Mouse (Mus musculus) stomach, embryonic 14.5 days (tissue): ENCODE results near the gene Ankrd13d. TPM values are rescaled to one million over a fixed set of nuclear protein-coding genes. Genes with fewer than 3 reads are reported as not detected.

Experiments
- ATAC-seq: fragments of 200-750 bp; cut with Nextera tagmentation; 2 replicates; pipeline ENCODE4 v1.8.0; 2017; ENCODE audit warnings: low read depth, moderate TSS enrichment; ENCODE audit not compliant: insufficient number of reproducible peaks, insufficient read depth, low FRiP score
- H3K27ac ChIP-seq: fragments of 300-500 bp; sonication (generic); 2 replicates; pipeline ENCODE4 v1.5.1; 2014; ENCODE audit warnings: mild to moderate bottlenecking, low read length, moderate library complexity, mixed read lengths
- H3K27me3 ChIP-seq: fragments of 300-500 bp; sonication (generic); 2 replicates; pipeline ENCODE4 v1.6.1; 2014; ENCODE audit warnings: low read length, control low read depth, mixed read lengths; ENCODE audit not compliant: control insufficient read depth, insufficient read depth
- H3K36me3 ChIP-seq: fragments of 300-500 bp; sonication (generic); 2 replicates; pipeline ENCODE4 v1.6.1; 2014; ENCODE audit warnings: mild to moderate bottlenecking, control low read depth, low read length, moderate library complexity, mixed read lengths; ENCODE audit not compliant: control insufficient read depth, insufficient read depth
- H3K4me1 ChIP-seq: fragments of 300-500 bp; sonication (generic); 2 replicates; pipeline ENCODE4 v1.6.1; 2014; ENCODE audit warnings: low read length, control low read depth, mixed read lengths; ENCODE audit not compliant: control insufficient read depth, insufficient read depth
- H3K4me2 ChIP-seq: fragments of 300-500 bp; sonication (generic); replicated peaks from 2 replicates; pipeline ENCODE4 v1.6.1; 2014; ENCODE audit warnings: low read depth, low read length, control low read depth
- H3K4me3 ChIP-seq: fragments of 300-500 bp; sonication (generic); 2 replicates; pipeline ENCODE4 v1.5.1; 2014; ENCODE audit warnings: low read depth, low read length, control low read depth
- H3K9ac ChIP-seq: fragments of 300-500 bp; sonication (generic); replicated peaks from 2 replicates; pipeline ENCODE4 v1.6.1; 2014; ENCODE audit warnings: low read depth, mild to moderate bottlenecking, control low read depth, low read length, moderate library complexity, mixed read lengths
- H3K9me3 ChIP-seq: fragments of 300-500 bp; sonication (generic); 2 replicates; pipeline ENCODE4 v1.6.1; 2016; ENCODE audit warnings: low read depth, low read length, control low read depth; ENCODE audit not compliant: control insufficient read depth
- WGBS: fragments of 180-500 bp; shearing (Covaris S2); extraction: QIAGEN DNeasy Blood & Tissue Kit; methylation state at CpG from one replicate; pipeline ENCODE4 v1.1.7; 2014; 5-methylcytosine and 5-hydroxymethylcytosine counted together
- polyA plus RNA-seq: library from polyadenylated mRNA; unstranded; fragments of >200 nt; fragmentation: Nextera tagmentation; extraction: Ambion mirVana; gene quantifications from 2 replicates; pipeline ENCODE4 v1.2.1, GENCODE M21; 2014

The Ankrd13d gene
- 10.4 and 13.0 TPM in 2 replicates for polyA plus RNA-seq

DNA sequence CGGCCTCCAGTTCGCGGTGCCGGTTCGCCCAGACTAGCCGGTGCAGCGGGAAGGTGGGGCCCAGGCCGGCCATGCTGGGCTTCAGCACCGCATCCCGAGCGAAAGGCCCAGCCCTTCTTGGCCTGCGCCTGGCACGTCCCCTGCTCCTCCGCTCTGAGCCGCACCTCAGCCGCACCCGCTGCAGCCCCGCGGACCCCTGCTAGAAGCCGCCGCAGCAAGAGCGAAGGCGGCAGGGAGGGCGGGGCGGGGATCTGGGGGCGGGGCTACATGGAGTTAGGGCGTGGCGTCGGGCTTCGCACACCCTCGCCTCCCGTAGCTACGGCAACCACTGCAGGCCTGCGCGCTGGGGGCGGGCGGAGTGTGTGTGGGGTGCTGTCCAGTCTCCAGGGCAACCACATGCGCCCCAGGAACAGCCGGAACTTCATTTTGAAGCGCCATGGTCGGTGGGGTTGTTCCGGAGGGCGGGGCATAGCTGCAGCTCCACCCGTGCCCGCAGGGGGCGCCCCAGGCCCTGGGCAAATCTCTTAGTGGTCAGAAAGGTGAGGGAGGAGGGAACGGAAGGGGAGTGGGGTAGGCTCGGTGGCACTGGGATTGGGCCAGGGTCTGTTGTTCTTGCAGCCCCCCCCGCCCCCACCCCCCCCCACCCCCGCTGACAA, at the start of gene Ankrd13d:
Gene Ankrd13d, minus strand, starts transcription at position 240 of the 656 bp plus-strand sequence.
- Histone ChIP-seq H3K27me3 (no peaks in the 10 kb centered on the region), H3K9me3 (peaks cover 4% of the 10 kb centered on the region; the same call in 1 of the 2 replicates), H3K9ac (peak within 1 kb of the TSS; percentile 54), H3K4me1 (no peaks in the 10 kb centered on the region), H3K36me3 (peaks cover 24% of the 10 kb centered on the region), H3K4me2 (peak within 1 kb of the TSS; percentile 73), H3K4me3 (peak within 1 kb of the TSS; percentile 50), H3K27ac (no peak within 1 kb of the TSS; the same call in 1 of the 2 replicates)
- peak; percentile 94 for ATAC-seq
- WGBS, result 0% methylated on average over 48 of the region's 50 CpGs

DNA sequence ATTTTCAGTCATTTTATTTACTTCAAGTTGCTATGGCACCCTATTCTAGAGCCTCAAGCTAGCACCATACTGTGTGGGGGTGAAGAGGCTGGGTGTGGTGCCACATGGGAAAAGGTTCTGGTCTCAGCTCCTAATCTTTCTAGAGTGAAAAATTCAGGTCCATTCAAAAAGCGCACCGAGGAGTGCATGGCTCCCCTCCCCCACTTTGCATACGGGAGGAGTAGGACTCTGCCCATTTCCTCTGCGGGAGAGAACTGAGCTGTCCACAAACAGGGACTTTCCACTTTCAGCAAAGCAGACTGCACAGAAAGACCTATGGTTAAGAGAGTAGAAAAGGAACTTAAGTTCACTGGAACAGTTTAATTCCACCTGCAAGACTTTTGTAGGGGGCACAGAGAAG, 49.7 kb upstream of the Ankrd13d start:
- Histone ChIP-seq H3K4me3 (peak overlapping the region; percentile 59), H3K9ac (peak overlapping the region; percentile 78), H3K9me3 (no peaks in the 10 kb centered on the region), H3K4me2 (peak overlapping the region; percentile 86), H3K27ac (peak overlapping the region; percentile 93), H3K4me1 (peaks cover 27% of the 10 kb centered on the region), H3K27me3 (no peaks in the 10 kb centered on the region), H3K36me3 (peaks cover 36% of the 10 kb centered on the region)
- no peak for ATAC-seq
- 0% methylated on average over 4 of the region's 4 CpGs for WGBS

DNA sequence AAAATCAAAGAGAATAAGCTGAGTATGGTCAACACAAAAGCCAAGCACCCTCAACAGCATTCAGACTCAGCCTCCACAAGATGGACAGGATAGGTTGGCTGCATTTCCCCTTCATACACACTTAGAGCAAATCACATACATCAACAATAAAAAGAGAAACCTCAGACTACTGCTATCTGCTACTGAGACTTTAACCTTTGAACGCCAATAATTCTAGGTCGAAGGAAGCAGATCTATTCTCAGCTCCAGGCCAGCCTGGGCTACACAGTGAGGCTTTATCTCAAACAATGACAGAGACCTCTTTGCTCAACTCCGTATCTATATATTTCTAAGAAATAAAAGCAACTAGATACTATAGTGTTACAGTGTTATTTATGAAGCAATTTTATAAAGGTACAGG, 48.3 kb upstream of the Ankrd13d start:
- Histone ChIP-seq H3K9me3 (no peaks in the 10 kb centered on the region), H3K9ac (no peak overlapping the region), H3K36me3 (peaks cover 48% of the 10 kb centered on the region), H3K4me2 (no peak overlapping the region), H3K4me3 (no peak overlapping the region), H3K4me1 (peaks cover 27% of the 10 kb centered on the region), H3K27ac (no peak overlapping the region), H3K27me3 (no peaks in the 10 kb centered on the region)
- no peak for ATAC-seq
- WGBS, result 78% methylated on average over 3 of the region's 3 CpGs

DNA sequence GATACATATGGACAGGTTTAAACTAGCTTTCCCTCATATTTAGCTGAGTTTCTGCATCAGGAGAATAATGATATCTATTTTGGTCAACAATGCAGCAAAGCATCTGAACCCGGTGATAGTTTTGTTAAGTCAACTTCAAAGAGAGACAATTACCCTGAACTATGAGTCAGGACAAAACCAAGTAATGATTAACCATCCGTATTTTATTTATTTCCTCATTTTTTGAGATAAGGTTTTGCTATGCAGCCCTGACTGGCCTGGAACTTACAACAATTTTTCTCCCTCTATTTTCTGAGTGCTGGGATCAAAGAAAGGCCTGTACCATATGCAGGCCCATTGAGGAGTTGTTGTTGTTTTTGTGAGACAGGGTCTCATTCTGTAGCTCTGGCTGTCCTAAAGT, 47.7 kb upstream of the Ankrd13d start:
- 79% methylated on average over 2 of the region's 2 CpGs for WGBS
- no peak overlapping the region for H3K4me2 ChIP-seq
- H3K36me3 ChIP-seq, result peaks cover 54% of the 10 kb centered on the region
- no peak for ATAC-seq
- no peak overlapping the region for H3K4me3 ChIP-seq
- H3K9ac ChIP-seq, result no peak overlapping the region
- H3K27me3 ChIP-seq, result no peaks in the 10 kb centered on the region
- H3K9me3 ChIP-seq, result no peaks in the 10 kb centered on the region
- H3K27ac ChIP-seq, result no peak overlapping the region
- peaks cover 27% of the 10 kb centered on the region for H3K4me1 ChIP-seq

DNA sequence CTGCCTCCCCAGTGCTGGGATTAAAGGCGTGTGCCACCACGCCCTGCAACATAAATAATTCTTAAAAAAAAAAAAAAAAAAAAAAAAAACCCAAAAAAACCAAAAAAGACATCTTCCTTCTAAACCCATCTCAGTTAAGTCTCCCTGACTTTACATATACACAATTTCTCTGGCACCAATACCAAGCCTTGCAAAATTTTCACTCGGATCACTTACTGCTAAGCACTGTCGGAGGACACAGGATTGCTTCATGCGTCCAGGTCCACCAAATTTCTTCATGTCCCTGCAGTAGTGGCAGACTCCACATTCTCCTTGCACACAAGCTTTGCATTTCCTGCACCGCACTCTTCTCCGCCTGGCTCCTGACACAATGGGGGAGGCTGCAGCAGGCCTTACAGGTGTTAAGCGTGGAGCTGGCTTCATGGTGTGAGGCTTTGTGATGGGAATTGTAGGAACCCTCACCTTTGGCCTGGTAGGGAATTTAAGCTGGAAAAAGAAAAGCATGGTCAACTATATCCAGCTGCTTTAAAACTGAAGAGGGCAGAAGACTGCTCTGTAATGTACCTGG, 45.9 kb upstream of the Ankrd13d start:
- no peak overlapping the region for H3K27ac ChIP-seq
- no peak overlapping the region for H3K9ac ChIP-seq
- H3K36me3 ChIP-seq, result peaks cover 71% of the 10 kb centered on the region
- H3K4me3 ChIP-seq, result no peak overlapping the region
- H3K4me1 ChIP-seq, result peaks cover 12% of the 10 kb centered on the region
- no peak overlapping the region for H3K4me2 ChIP-seq
- H3K9me3 ChIP-seq, result no peaks in the 10 kb centered on the region
- no peaks in the 10 kb centered on the region for H3K27me3 ChIP-seq
- WGBS, result 97% methylated on average over 8 of the region's 8 CpGs
- ATAC-seq, result no peak

DNA sequence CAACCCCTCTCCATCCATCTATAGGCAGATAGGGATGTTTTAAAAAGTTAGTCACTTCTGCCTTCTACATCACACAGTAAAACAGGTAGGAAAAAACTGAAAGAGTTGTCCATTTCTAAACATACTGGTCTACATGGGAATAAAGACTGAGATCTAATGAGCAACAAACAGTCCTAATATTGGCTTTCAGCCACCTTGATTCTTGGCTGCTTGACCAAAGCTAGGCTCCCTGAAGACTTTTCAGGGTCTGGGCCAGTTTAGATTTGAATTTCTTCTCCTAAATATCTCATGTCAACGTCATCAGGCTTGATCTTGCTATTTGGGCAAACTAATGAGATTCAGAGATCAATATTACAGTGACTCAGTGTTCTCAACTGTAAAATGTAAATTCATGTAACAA, 43.9 kb upstream of the Ankrd13d start:
- no peak overlapping the region for H3K9ac ChIP-seq
- H3K27me3 ChIP-seq, result no peaks in the 10 kb centered on the region
- peaks cover 87% of the 10 kb centered on the region for H3K36me3 ChIP-seq
- H3K4me3 ChIP-seq, result no peak overlapping the region
- no peak overlapping the region for H3K4me2 ChIP-seq
- no peak for ATAC-seq
- no peaks in the 10 kb centered on the region for H3K9me3 ChIP-seq
- 85% methylated on average over 1 of the region's 1 CpGs for WGBS
- H3K4me1 ChIP-seq, result peaks cover 4% of the 10 kb centered on the region
- H3K27ac ChIP-seq, result no peak overlapping the region

DNA sequence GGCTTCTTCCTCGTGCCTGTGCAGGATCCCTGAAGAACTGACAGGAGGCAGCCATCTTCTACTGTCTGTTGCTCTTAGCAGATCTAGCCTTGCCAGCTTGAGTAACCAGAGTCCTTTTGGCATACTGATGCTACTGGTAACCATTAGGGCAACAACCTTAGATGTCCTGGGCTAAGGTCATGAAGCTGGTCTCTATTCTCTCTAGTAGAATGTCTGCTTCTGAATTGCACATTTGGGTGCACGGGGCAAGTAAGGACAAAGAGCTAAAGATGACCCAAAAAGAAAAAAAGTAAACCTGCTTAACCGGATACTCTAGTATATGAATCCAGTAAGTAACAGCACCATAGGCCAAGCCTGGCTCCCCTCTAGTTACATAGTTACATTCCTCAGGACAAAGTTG, 43.2 kb upstream of the Ankrd13d start:
- WGBS, result 82% methylated on average over 3 of the region's 3 CpGs

DNA sequence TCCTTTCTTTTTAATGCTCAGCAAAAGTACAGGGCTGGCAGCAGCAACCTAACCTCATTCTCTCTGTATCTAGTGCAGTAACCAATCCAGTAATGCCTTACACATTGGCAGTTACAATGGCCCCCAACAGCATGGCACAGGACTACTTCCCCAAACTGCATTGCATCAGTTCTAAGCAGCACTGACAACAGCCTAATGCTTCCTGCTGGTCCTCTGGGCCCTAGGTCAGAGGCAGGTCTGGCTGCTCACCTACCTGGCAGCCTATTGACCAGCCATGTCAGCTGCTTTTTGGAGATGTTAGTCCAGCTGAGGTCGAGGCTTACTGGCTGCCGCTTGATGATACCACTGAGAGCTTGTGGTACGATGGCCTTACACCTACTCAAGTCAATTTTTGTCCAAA, 39.2 kb upstream of the Ankrd13d start:
- Histone ChIP-seq H3K4me1 (no peaks in the 10 kb centered on the region), H3K27ac (no peak overlapping the region), H3K9ac (no peak overlapping the region), H3K4me3 (no peak overlapping the region), H3K36me3 (peaks cover 94% of the 10 kb centered on the region), H3K27me3 (no peaks in the 10 kb centered on the region), H3K9me3 (no peaks in the 10 kb centered on the region), H3K4me2 (no peak overlapping the region)
- ATAC-seq, result no peak
- WGBS, result 88% methylated on average over 3 of the region's 3 CpGs

More for the DNA sequence above, 43.2 kb upstream of the Ankrd13d start:
- Histone ChIP-seq H3K9ac (no peak overlapping the region), H3K36me3 (peaks cover 92% of the 10 kb centered on the region), H3K27ac (no peak overlapping the region), H3K27me3 (no peaks in the 10 kb centered on the region), H3K4me3 (no peak overlapping the region), H3K4me2 (no peak overlapping the region), H3K4me1 (no peaks in the 10 kb centered on the region), H3K9me3 (no peaks in the 10 kb centered on the region)
- ATAC-seq, result no peak
